Mouse (Mus musculus): ENCODE data around the gene Lrriq4. TPM values are rescaled to one million over a fixed set of nuclear protein-coding genes. Genes with fewer than 3 reads are reported as not detected.

Lrriq4 gene
- not detected in 2 replicates for polyA plus RNA-seq (2016; fragmentation: Nextera tagmentation; extraction: Ambion mirVana)

DNA sequence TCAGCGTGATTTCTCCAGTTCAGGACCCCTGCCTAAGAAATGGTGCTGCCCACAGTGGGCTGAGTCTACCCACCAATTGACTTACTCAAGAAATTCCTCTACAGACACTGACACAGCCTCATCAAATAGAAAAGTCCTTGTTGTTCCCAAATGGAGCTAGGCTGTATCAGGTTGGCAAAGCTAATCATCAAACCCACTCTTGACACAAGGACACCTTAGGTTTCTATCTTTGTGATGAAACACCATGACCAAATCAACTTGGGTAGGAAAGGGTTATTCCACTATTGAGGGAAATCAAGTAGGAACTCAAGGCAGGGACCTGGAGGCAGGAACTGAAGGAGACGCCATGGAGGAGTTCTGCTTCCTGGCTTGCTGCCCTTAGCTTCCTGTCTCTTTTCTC is at the start of gene Lrriq4:
Gene Lrriq4, plus strand, starts transcription at position 301 of the 400 bp plus-strand sequence.
- no peak within 1 kb of the TSS for H3K4me3 ChIP-seq
- DNase-seq (ENCODE audit: low spot score) = no peak
- H3K9me3 ChIP-seq = no peaks in the 10 kb centered on the region
- H3K27ac ChIP-seq = no peak within 1 kb of the TSS
- H3K36me3 ChIP-seq = no peaks in the 10 kb centered on the region
- peaks cover 14% of the 10 kb centered on the region for H3K27me3 ChIP-seq (ENCODE audit: insufficient read depth, poor library complexity, severe bottlenecking)
- peaks cover 16% of the 10 kb centered on the region for H3K4me1 ChIP-seq (replicated peaks)
- 81% methylated on average over 2 of the region's 2 CpGs for WGBS

GRCm38 (mm10) chr3:30595111-30595832 is 49.0 kb upstream of the Lrriq4 start:
- Histone ChIP-seq H3K9me3 (no peaks in the 10 kb centered on the region), H3K4me1 (replicated peaks) (peaks cover 16% of the 10 kb centered on the region), H3K4me3 (peak overlapping the region; percentile 81), H3K27ac (peak overlapping the region; percentile 91), H3K36me3 (no peaks in the 10 kb centered on the region), H3K27me3 (ENCODE audit: insufficient read depth, poor library complexity, severe bottlenecking) (peaks cover 42% of the 10 kb centered on the region)
- DNase-seq (ENCODE audit: low spot score) = peak; percentile 65
- under 1% methylated on average over 62 of the region's 62 CpGs for WGBS

GRCm38 (mm10) chr3:30597271-30597670 is 47.0 kb upstream of the Lrriq4 start:
- H3K4me3 ChIP-seq = no peak overlapping the region
- H3K27ac ChIP-seq = no peak overlapping the region
- H3K27me3 ChIP-seq (ENCODE audit: insufficient read depth, poor library complexity, severe bottlenecking) = peaks cover 42% of the 10 kb centered on the region
- no peak for DNase-seq (ENCODE audit: low spot score)
- WGBS = 80% methylated on average over 7 of the region's 7 CpGs
- H3K4me1 ChIP-seq (replicated peaks) = peaks cover 16% of the 10 kb centered on the region
- H3K9me3 ChIP-seq = no peaks in the 10 kb centered on the region
- H3K36me3 ChIP-seq = no peaks in the 10 kb centered on the region

- peak within 1 kb of the TSS; percentile 69 for H3K4me3 ChIP-seq
- H3K9me3 ChIP-seq = no peaks in the 10 kb centered on the region
- WGBS = 1% methylated on average over 32 of the region's 32 CpGs
- peaks cover 37% of the 10 kb centered on the region for H3K27me3 ChIP-seq (ENCODE audit: insufficient read depth, poor library complexity, severe bottlenecking)
- peak within 1 kb of the TSS; percentile 69 for H3K27ac ChIP-seq
- H3K4me1 ChIP-seq (replicated peaks) = peaks cover 25% of the 10 kb centered on the region
- DNase-seq (ENCODE audit: low spot score) = peak; percentile 57
- peaks cover 9% of the 10 kb centered on the region for H3K36me3 ChIP-seq
Observed at GRCm38 (mm10) chr3:30599711-30600545, 44.4 kb upstream of the Lrriq4 start, which contains the start of gene Actrt3. Gene Actrt3 (minus strand): TSS chr3:30599939.

DNA sequence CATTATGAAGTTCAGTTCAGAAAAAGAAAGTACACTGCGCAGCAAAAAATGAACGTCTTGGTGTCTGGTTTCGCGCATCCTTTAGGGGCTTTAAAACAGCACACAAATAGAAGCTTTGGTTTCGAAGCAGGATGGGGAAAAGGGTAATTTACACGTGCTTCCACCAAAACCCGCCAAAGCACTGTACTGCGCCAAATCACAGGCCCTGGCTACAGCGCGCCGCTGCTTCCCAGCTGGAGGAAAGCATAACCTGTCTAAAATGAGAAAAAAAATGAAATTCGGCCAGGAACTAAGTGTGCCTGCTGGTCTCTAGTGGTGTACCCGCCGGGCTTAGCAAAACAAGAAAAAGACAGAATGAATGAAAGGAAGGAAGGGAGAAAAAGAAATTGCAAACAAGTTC is 43.6 kb upstream of the Lrriq4 start:
- Histone ChIP-seq H3K4me3 (peak overlapping the region; percentile 69), H3K36me3 (peaks cover 16% of the 10 kb centered on the region), H3K9me3 (no peaks in the 10 kb centered on the region), H3K4me1 (replicated peaks) (peaks cover 23% of the 10 kb centered on the region), H3K27me3 (ENCODE audit: insufficient read depth, poor library complexity, severe bottlenecking) (peaks cover 37% of the 10 kb centered on the region), H3K27ac (peak overlapping the region; percentile 69; the same call in 1 of the 2 replicates)
- peak; percentile 62 for DNase-seq (ENCODE audit: low spot score)
- under 1% methylated on average over 14 of the region's 14 CpGs for WGBS

DNA sequence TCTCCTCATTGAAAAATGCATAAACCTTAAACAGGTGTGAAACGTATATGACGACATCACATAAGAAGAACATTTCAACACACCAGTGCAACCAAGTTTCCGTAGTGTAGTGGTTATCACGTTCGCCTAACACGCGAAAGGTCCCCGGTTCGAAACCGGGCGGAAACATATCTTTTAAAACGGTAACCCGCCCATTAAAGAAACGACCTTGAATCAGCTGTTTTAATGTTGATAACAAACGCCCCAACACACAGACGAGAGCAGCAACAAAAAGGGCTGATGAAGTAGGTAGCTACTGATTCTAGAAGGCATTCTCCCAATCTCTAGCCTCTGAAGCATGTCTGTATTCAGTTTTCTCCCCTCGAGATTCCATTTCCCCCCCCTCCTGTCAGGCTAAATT is 43.1 kb upstream of the Lrriq4 start:
- peak; percentile 81 for DNase-seq (ENCODE audit: low spot score)
- Histone ChIP-seq H3K27ac (no peak overlapping the region), H3K4me3 (peak overlapping the region; percentile 69), H3K9me3 (no peaks in the 10 kb centered on the region), H3K27me3 (ENCODE audit: insufficient read depth, poor library complexity, severe bottlenecking) (peaks cover 34% of the 10 kb centered on the region), H3K4me1 (replicated peaks) (peaks cover 20% of the 10 kb centered on the region), H3K36me3 (peaks cover 20% of the 10 kb centered on the region)
- WGBS = under 1% methylated on average over 17 of the region's 17 CpGs

DNA sequence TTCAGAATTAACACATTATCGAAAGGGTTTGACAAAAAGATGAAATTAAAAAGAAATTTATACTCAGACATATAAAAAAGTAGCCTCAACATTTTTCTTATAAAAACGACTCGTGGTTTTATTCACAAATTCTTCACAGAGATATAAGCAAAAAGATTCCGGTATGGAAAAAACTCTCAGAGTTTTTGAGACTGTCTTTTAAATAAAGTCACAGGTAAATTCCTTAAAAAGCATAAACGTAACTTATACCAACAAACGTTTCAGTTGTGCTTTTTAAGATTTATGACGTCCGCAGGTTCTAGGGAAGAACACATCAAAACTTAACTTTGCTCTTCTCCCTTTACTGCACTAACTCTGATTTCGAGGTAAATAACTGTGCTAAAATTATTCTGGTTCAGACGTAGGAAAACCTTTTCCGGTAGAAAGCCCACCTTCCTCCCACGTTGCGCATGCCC is 42.7 kb upstream of the Lrriq4 start:
- H3K27ac ChIP-seq = peak overlapping the region; percentile 93
- peaks cover 25% of the 10 kb centered on the region for H3K36me3 ChIP-seq
- no peaks in the 10 kb centered on the region for H3K9me3 ChIP-seq
- WGBS = 2% methylated on average over 13 of the region's 13 CpGs
- H3K4me3 ChIP-seq = peak overlapping the region; percentile 69
- DNase-seq (ENCODE audit: low spot score) = no peak
- H3K4me1 ChIP-seq (replicated peaks) = peaks cover 20% of the 10 kb centered on the region
- H3K27me3 ChIP-seq (ENCODE audit: insufficient read depth, poor library complexity, severe bottlenecking) = peaks cover 29% of the 10 kb centered on the region

DNA sequence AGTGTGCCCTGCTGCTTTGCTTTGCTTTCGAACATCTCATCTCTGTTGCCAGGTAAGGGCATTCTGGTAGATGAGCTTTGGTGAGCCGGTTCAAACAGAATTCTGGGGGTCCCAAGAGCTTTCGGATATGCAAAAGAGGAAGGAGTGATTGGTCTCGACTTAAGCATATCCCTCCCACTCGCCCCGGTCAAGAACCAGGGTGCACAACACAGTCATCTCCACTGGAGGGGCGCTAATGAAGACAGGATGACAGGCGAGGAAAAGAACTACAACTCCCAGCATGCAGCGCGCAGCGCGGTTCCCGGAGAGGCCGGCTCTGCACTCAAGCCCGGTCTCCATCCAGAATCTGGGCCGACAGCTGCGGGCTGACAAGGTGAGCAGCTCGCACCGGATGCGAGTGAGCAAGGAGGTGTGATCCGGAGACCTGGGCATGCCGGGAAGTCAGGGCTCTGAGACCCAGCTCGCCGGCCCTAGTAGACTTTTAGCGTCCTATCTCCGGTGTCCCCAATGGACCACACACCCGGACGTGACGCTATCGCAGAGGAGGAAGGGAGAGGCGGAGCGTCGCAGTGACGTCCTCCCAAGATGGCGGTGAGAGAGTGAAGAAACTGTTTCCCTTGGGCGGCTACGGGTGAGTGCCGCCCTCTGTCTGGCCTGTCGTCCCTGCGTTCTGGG is 42.1 kb upstream of the Lrriq4 start, which contains the start of gene Mynn:
Gene Mynn, plus strand, starts transcription at position 1 of the 675 bp plus-strand sequence.
- WGBS = under 1% methylated on average over 40 of the region's 40 CpGs
- Histone ChIP-seq H3K27me3 (ENCODE audit: insufficient read depth, poor library complexity, severe bottlenecking) (peaks cover 24% of the 10 kb centered on the region), H3K27ac (peak within 1 kb of the TSS; percentile 93), H3K9me3 (no peaks in the 10 kb centered on the region), H3K4me3 (peak within 1 kb of the TSS; percentile 69), H3K4me1 (replicated peaks) (peaks cover 20% of the 10 kb centered on the region), H3K36me3 (peaks cover 29% of the 10 kb centered on the region)
- DNase-seq (ENCODE audit: low spot score) = peak; percentile 98

DNA sequence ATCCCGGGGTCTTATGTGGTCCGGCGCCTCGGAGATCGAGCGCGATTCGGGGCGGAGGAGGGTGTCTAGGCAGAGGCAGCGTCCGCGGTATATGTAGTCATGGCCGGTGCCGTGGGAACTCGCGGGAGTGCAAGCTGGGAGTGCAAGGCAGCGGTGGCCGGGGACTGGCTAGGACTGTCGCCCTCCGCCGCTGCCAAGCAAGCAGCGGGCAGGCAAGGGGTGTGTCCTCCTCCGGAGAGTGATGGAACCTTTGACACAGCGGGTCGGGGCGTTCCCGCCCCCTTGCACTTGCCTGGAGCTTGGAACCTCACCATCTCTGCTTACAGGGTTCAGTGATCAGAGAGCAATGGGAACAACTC is 41.6 kb upstream of the Lrriq4 start:
- H3K9me3 ChIP-seq = no peaks in the 10 kb centered on the region
- H3K27ac ChIP-seq = peak overlapping the region; percentile 93
- peak overlapping the region; percentile 69 for H3K4me3 ChIP-seq
- H3K27me3 ChIP-seq (ENCODE audit: insufficient read depth, poor library complexity, severe bottlenecking) = peaks cover 19% of the 10 kb centered on the region
- H3K4me1 ChIP-seq (replicated peaks) = peaks cover 20% of the 10 kb centered on the region
- under 1% methylated on average over 27 of the region's 27 CpGs for WGBS
- H3K36me3 ChIP-seq = peaks cover 34% of the 10 kb centered on the region
- peak; percentile 82 for DNase-seq (ENCODE audit: low spot score)

- peak overlapping the region; percentile 93 for H3K27ac ChIP-seq
- peaks cover 14% of the 10 kb centered on the region for H3K27me3 ChIP-seq (ENCODE audit: insufficient read depth, poor library complexity, severe bottlenecking)
- WGBS = 44% methylated on average over 10 of the region's 10 CpGs
- H3K4me3 ChIP-seq = peak overlapping the region; percentile 69
- DNase-seq (ENCODE audit: low spot score) = no peak
- peaks cover 20% of the 10 kb centered on the region for H3K4me1 ChIP-seq (replicated peaks)
- no peaks in the 10 kb centered on the region for H3K9me3 ChIP-seq
- H3K36me3 ChIP-seq = peaks cover 39% of the 10 kb centered on the region
Observed at GRCm38 (mm10) chr3:30603256-30603655, 41.1 kb upstream of the Lrriq4 start.

DNA sequence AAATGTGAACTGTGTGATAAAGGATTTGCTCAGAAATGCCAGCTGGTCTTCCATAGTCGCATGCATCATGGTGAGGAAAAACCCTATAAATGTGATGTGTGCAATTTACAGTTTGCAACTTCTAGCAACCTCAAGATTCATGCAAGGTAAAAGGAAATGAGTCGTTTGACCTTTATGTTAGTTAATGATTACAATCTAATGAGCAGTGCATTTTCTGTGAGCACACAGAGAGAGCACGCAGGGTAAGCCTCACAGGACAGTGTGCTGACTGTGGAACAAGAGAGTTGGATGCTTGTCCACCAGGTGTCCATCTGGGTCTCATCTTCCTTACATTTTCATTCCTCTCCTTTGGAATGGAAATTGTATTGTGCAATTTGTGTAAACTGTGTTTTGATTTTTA is 35.3 kb upstream of the Lrriq4 start:
- H3K36me3 ChIP-seq = peaks cover 94% of the 10 kb centered on the region
- WGBS = 91% methylated on average over 3 of the region's 3 CpGs

DNA sequence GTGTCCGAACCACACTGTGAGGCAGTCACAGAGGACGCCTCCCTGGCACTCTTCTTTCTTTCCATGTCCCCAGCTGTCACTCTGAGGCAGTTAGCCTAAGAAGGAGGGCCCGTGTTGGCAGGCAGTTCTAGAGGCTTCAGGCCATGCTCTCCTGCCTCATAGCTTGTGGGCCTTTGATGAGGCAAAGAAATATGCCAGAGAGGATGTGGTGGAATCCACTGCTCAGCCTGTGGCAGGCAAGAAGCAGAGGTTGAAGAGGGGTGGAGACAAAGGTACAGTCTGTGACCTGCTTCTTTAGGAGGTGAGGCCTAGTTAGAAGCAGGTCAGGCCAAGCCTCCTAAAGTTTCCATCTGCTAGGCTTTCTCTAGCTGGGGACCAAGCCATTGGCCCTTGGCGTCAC is 33.4 kb upstream of the Lrriq4 start:
- WGBS = 96% methylated on average over 4 of the region's 4 CpGs
- Histone ChIP-seq H3K4me1 (replicated peaks) (no peaks in the 10 kb centered on the region), H3K4me3 (no peak overlapping the region), H3K9me3 (no peaks in the 10 kb centered on the region), H3K27ac (no peak overlapping the region), H3K27me3 (ENCODE audit: insufficient read depth, poor library complexity, severe bottlenecking) (no peaks in the 10 kb centered on the region), H3K36me3 (peaks cover 94% of the 10 kb centered on the region)
- no peak for DNase-seq (ENCODE audit: low spot score)

More for the DNA sequence above, 35.3 kb upstream of the Lrriq4 start:
- Histone ChIP-seq H3K9me3 (no peaks in the 10 kb centered on the region), H3K4me1 (replicated peaks) (no peaks in the 10 kb centered on the region), H3K4me3 (no peak overlapping the region), H3K27ac (no peak overlapping the region), H3K27me3 (ENCODE audit: insufficient read depth, poor library complexity, severe bottlenecking) (no peaks in the 10 kb centered on the region)
- no peak for DNase-seq (ENCODE audit: low spot score)

Data from hindbrain, embryonic 10.5 days (tissue).